Mouse (Mus musculus): ENCODE measurements around the gene Prpf4.

Gene Prpf4

GRCm38 (mm10) chr4:62408601-62409282, at the start of gene Prpf4, which contains the start of gene Cdc26:
Prpf4 (plus strand) TSS chr4:62408797.
Cdc26 (minus strand) TSS chr4:62408642.
- DNase-seq (ENCODE audit: low spot score in 2 of 2): peak; percentile 99

- no peak for DNase-seq (ENCODE audit: low spot score in 2 of 2)
These were observed 49.3 kb upstream of the Prpf4 start for GRCm38 (mm10) chr4:62359256-62359775.

- DNase-seq (ENCODE audit: low spot score in 2 of 2): peak; percentile 97 to 98
These were observed 48.4 kb upstream of the Prpf4 start, which contains the start of the genes Fkbp15 and Slc31a1 for GRCm38 (mm10) chr4:62360088-62360804. Fkbp15 (minus strand) TSS chr4:62360548. Slc31a1 (plus strand) TSS chr4:62360727.

- DNase-seq (ENCODE audit: low spot score in 2 of 2): no peak
These were observed 47.7 kb upstream of the Prpf4 start for GRCm38 (mm10) chr4:62360805-62361455.

GRCm38 (mm10) chr4:62361571-62361970, 47.0 kb upstream of the Prpf4 start:
- no peak for DNase-seq (ENCODE audit: low spot score in 2 of 2)

GRCm38 (mm10) chr4:62361997-62362396, 46.6 kb upstream of the Prpf4 start:
- no peak for DNase-seq (ENCODE audit: low spot score in 2 of 2)

GRCm38 (mm10) chr4:62362437-62362836, 46.2 kb upstream of the Prpf4 start:
- DNase-seq (ENCODE audit: low spot score in 2 of 2): no peak

- no peak for DNase-seq (ENCODE audit: low spot score in 2 of 2)
These were observed 44.3 kb upstream of the Prpf4 start for GRCm38 (mm10) chr4:62364299-62364698.

- no peak for DNase-seq (ENCODE audit: low spot score in 2 of 2)
These were observed 42.3 kb upstream of the Prpf4 start for GRCm38 (mm10) chr4:62366291-62366690.

- no peak for DNase-seq (ENCODE audit: low spot score in 2 of 2)
These were observed 41.0 kb upstream of the Prpf4 start for GRCm38 (mm10) chr4:62367586-62367985.

- no peak for DNase-seq (ENCODE audit: low spot score in 2 of 2)
These were observed 39.5 kb upstream of the Prpf4 start for GRCm38 (mm10) chr4:62369091-62369490.

- DNase-seq (ENCODE audit: low spot score in 2 of 2): no peak
These were observed 36.2 kb upstream of the Prpf4 start for GRCm38 (mm10) chr4:62372410-62372809.

GRCm38 (mm10) chr4:62372818-62373520, 35.6 kb upstream of the Prpf4 start:
- no peak for DNase-seq (ENCODE audit: low spot score in 2 of 2)

GRCm38 (mm10) chr4:62373668-62374067, 34.9 kb upstream of the Prpf4 start:
- DNase-seq (ENCODE audit: low spot score in 2 of 2): no peak

GRCm38 (mm10) chr4:62374342-62374741, 34.3 kb upstream of the Prpf4 start:
- DNase-seq (ENCODE audit: low spot score in 2 of 2): no peak

- DNase-seq (ENCODE audit: low spot score in 2 of 2): no peak
These were observed 32.5 kb upstream of the Prpf4 start for GRCm38 (mm10) chr4:62376123-62376522.

- DNase-seq (ENCODE audit: low spot score in 2 of 2): no peak
These were observed 28.7 kb upstream of the Prpf4 start for GRCm38 (mm10) chr4:62379724-62380381.

GRCm38 (mm10) chr4:62383207-62383606, 25.4 kb upstream of the Prpf4 start:
- no peak for DNase-seq (ENCODE audit: low spot score in 2 of 2)

GRCm38 (mm10) chr4:62383752-62384151, 24.8 kb upstream of the Prpf4 start:
- no peak for DNase-seq (ENCODE audit: low spot score in 2 of 2)

GRCm38 (mm10) chr4:62384159-62384558, 24.4 kb upstream of the Prpf4 start:
- no peak for DNase-seq (ENCODE audit: low spot score in 2 of 2)

GRCm38 (mm10) chr4:62385439-62385838, 23.2 kb upstream of the Prpf4 start:
- DNase-seq (ENCODE audit: low spot score in 2 of 2): no peak

Measured in right cerebral cortex, postnatal 36 days (tissue).